Mouse (Mus musculus) ES-E14 (cell line): ENCODE data around the gene Brms1.

Experiments used
- CHD2 ChIP-seq: IDR thresholded peaks from 2 replicates; pipeline ENCODE4 v1.6.1; 2014; ENCODE audit warnings: mild to moderate bottlenecking, low read depth, low read length, inconsistent platforms
- HCFC1 ChIP-seq: IDR thresholded peaks from 2 replicates; pipeline ENCODE4 v1.6.1; 2012; ENCODE audit warnings: low read length, inconsistent platforms, borderline replicate concordance; ENCODE audit not compliant: insufficient read depth
- MAFK ChIP-seq: IDR thresholded peaks from 2 replicates; pipeline ENCODE4 v1.6.1; 2014; ENCODE audit warnings: mild to moderate bottlenecking, low read depth, low read length, inconsistent platforms; ENCODE audit not compliant: insufficient read depth

GRCm38 (mm10) chr19:5060365-5061330 lies 19.5 kb downstream of the Brms1 start:
- no peak for TF ChIP-seq CHD2
- TF ChIP-seq MAFK = peak; percentile 56; the same call in 1 of the 2 replicates
- TF ChIP-seq HCFC1 = no peak
